Mouse (Mus musculus): ENCODE measurements around the gene Pip.

GRCm38 (mm10) chr6:41864038-41864437 is 16.7 kb downstream of the Pip start:
- TF ChIP-seq CTCF (IDR thresholded peaks at IDR 0.05; ENCODE audit: low read depth) (no peak), EP300 (IDR thresholded peaks at IDR 0.05; ENCODE audit: low read depth) (no peak)
